Comparison of ENCODE assay signal across 17 mouse cellular contexts in genomic region chr4:84651786-84652185, GRCm38 (mm10).
"Had no signal": no experiment of that assay in that cellular context is flagged by ENCODE, and none has a peak within 500 bp of the region (broad histone marks: within the 10 kb centered on the region; RNA-seq: fewer than 3 reads in every experiment).

No protein-coding gene starts in this region.

- H3K36me3 ChIP-seq: liver, embryonic 13.5 days; midbrain, embryonic 12.5 days; midbrain, embryonic 15.5 days; neural tube, embryonic 12.5 days; neural tube, embryonic 15.5 days had no signal

- H3K4me3 ChIP-seq: layer of hippocampus, adult 2 months; liver, embryonic 13.5 days; midbrain, embryonic 12.5 days; midbrain, embryonic 15.5 days; neural tube, embryonic 12.5 days; neural tube, embryonic 15.5 days had no signal

- H3K9ac ChIP-seq: liver, embryonic 13.5 days; midbrain, embryonic 12.5 days; midbrain, embryonic 15.5 days; neural tube, embryonic 12.5 days; neural tube, embryonic 15.5 days had no signal

- H3K4me2 ChIP-seq: liver, embryonic 13.5 days; midbrain, embryonic 12.5 days; midbrain, embryonic 15.5 days; neural tube, embryonic 12.5 days; neural tube, embryonic 15.5 days had no signal

- H3K27ac ChIP-seq: layer of hippocampus, adult 2 months; liver, embryonic 13.5 days; macrophage; midbrain, embryonic 12.5 days; midbrain, embryonic 15.5 days; neural tube, embryonic 12.5 days; neural tube, embryonic 15.5 days; stomach, postnatal 0 days had no signal

- ATAC-seq: intestine, postnatal 0 days; midbrain, embryonic 15.5 days had no signal

- H3K4me1 ChIP-seq: liver, embryonic 13.5 days; midbrain, embryonic 12.5 days; neural tube, embryonic 12.5 days; neural tube, embryonic 15.5 days had no signal

- H3K9me3 ChIP-seq: liver, embryonic 13.5 days; midbrain, embryonic 12.5 days; midbrain, embryonic 15.5 days; neural tube, embryonic 12.5 days; neural tube, embryonic 15.5 days had no signal

- H3K27me3 ChIP-seq: liver, embryonic 13.5 days; neural tube, embryonic 12.5 days; neural tube, embryonic 15.5 days had no signal

- DNase-seq: layer of hippocampus, adult 9-11 months; liver, embryonic 13.5 days; lung, adult 2 months; right cerebral cortex, adult 18-20 months; right cerebral cortex, postnatal 14 days; right cerebral cortex, postnatal 4 days; thymus, adult 2 months; thymus, postnatal 14 days; thymus, postnatal 4 days had no signal
